Mouse (Mus musculus) spleen, adult 2 months (tissue): ENCODE results near the gene Hsd17b11. TPM values are rescaled to one million over a fixed set of nuclear protein-coding genes. Genes with fewer than 3 reads are reported as not detected.
"Not testable (repeated sequence)": the region's sequence is repeated elsewhere in the genome, so short reads cannot be mapped to it uniquely, and the experiment has no call there.

Source experiments
- DNase-seq, 2 experiments: peaks; one replicate each; pipeline versions ENCODE4 v3.0.0 to v3.0.0-alpha.2; 2012 to 2021; ENCODE audit warnings: low spot score in 2 of 2, low read depth in 1 of 2
- H3K27ac ChIP-seq: fragments of 200-500 bp; 2 replicates; pipeline ENCODE4 v1.5.1; 2012; ENCODE audit warnings: low read length, inconsistent platforms; ENCODE audit not compliant: insufficient read depth
- H3K27me3 ChIP-seq: fragments of 200-500 bp; 2 replicates; pipeline ENCODE4 v1.6.1; 2012; ENCODE audit warnings: mild to moderate bottlenecking, moderate library complexity, low read length, inconsistent platforms; ENCODE audit not compliant: control insufficient read depth, insufficient read depth
- H3K36me3 ChIP-seq: fragments of 200-500 bp; 2 replicates; pipeline ENCODE4 v1.6.1; 2012; ENCODE audit warnings: mild to moderate bottlenecking, low read length, inconsistent platforms; ENCODE audit not compliant: control insufficient read depth, insufficient read depth
- H3K4me1 ChIP-seq: fragments of 200-500 bp; 2 replicates; pipeline ENCODE4 v1.6.1; 2011; ENCODE audit warnings: inconsistent platforms; ENCODE audit not compliant: control insufficient read depth, insufficient read depth, insufficient read length
- H3K4me3 ChIP-seq: fragments of 200-500 bp; 2 replicates; pipeline ENCODE4 v1.5.1; 2011; ENCODE audit warnings: mild to moderate bottlenecking, inconsistent platforms; ENCODE audit not compliant: insufficient read depth, insufficient read length; ENCODE audit errors: extremely low read depth
- CTCF ChIP-seq: fragments of 200-500 bp; IDR thresholded peaks from 2 replicates; pipeline ENCODE4 v1.5.1; 2011; ENCODE audit warnings: mild to moderate bottlenecking, inconsistent platforms; ENCODE audit not compliant: insufficient read depth, insufficient read length, insufficient replicate concordance; ENCODE audit errors: extremely low read depth
- POLR2A ChIP-seq: fragments of 200-500 bp; IDR thresholded peaks from 2 replicates; pipeline ENCODE4 v1.6.1; 2011; ENCODE audit warnings: low read depth, low read length, inconsistent platforms
- WGBS: fragments of 180-500 bp; shearing (Covaris S2); methylation state at CpG from one replicate; pipeline ENCODE4 v1.1.7; 2018; 5-methylcytosine and 5-hydroxymethylcytosine counted together
- polyA plus RNA-seq: library from polyadenylated mRNA; depleted of rRNA; stranded (reverse); fragments of >200 nt; gene quantifications from 2 replicates; pipeline ENCODE4 v1.2.3, GENCODE M21; 2012

Gene Hsd17b11
- polyA plus RNA-seq, 1 experiment = 12.2 TPM

DNA sequence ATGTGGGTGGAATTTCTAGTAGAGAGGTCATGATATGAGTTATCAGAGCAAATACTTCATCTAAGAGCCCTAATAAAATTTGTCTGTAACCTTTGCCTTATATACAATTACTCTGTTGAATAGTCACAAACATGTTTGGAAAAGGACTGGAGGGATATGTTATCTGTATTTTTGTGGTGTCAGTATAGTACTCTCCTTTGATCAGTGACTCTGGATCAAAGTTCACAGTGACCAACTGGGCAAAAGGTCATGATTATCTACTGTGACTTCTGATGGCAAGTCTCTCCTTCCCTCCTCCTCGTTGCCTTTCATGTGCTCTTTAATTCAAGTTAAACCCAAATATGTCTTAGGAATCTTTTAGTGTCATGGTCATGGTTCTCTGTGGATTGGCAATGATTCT, 14.1 kb upstream of the Hsd17b11 start:
- no peak overlapping the region for H3K4me3 ChIP-seq
- WGBS = 71% methylated on average over 1 of the region's 1 CpGs
- no peaks in the 10 kb centered on the region for H3K4me1 ChIP-seq
- TF ChIP-seq CTCF (no peak), POLR2A (no peak)
- DNase-seq = no peak
- H3K27ac ChIP-seq = no peak overlapping the region
- H3K36me3 ChIP-seq = no peaks in the 10 kb centered on the region
- no peaks in the 10 kb centered on the region for H3K27me3 ChIP-seq

GRCm38 (mm10) chr5:104035066-104035465, 13.3 kb upstream of the Hsd17b11 start:
- TF ChIP-seq POLR2A (no peak), CTCF (no peak)
- Histone ChIP-seq H3K27ac (no peak overlapping the region), H3K27me3 (no peaks in the 10 kb centered on the region), H3K4me3 (no peak overlapping the region), H3K36me3 (no peaks in the 10 kb centered on the region), H3K4me1 (no peaks in the 10 kb centered on the region)
- no peak for DNase-seq

DNA sequence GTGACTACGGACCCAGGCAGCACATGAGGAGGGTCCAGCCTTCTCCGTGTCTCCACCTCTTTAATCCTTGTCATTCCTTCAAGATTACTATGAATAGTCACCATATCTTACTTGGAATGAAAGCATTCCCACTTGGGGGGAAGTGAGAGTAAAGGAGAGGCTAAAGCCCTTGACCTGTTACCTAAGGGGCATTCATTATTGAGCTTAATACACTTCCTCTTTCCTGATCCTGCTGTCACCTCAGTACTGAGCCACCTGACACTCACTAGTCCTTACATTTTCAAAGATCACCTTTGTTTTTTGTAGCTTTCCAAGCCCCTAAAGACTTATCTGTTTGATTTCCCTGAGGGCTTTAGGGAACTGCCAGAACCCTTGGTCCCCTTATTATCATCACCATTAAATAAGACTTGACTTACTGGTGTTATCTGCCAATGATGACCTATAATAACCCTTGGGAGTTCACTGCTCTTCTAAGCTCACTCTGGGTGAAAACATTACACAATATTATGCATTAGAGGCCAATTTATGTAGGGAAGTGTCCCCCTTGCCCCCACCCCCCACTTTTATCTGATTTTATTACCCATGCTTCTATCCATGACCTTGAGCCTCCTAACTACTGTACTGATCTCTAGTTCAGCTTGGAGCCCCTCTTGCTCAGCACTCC, 10.8 kb upstream of the Hsd17b11 start:
- no peak for DNase-seq
- no peaks in the 10 kb centered on the region for H3K27me3 ChIP-seq
- WGBS = 97% methylated on average over 2 of the region's 2 CpGs
- no peak overlapping the region for H3K4me3 ChIP-seq
- no peak overlapping the region for H3K27ac ChIP-seq
- no peaks in the 10 kb centered on the region for H3K4me1 ChIP-seq
- H3K36me3 ChIP-seq = no peaks in the 10 kb centered on the region
- no peak for TF ChIP-seq CTCF
- no peak for TF ChIP-seq POLR2A

GRCm38 (mm10) chr5:104025245-104025854, 3.6 kb upstream of the Hsd17b11 start:
- DNase-seq = no peak
- Histone ChIP-seq H3K27me3 (no peaks in the 10 kb centered on the region), H3K4me3 (no peak overlapping the region), H3K27ac (no peak overlapping the region), H3K36me3 (no peaks in the 10 kb centered on the region), H3K4me1 (peaks cover 12% of the 10 kb centered on the region)
- 41% methylated on average over 17 of the region's 17 CpGs for WGBS
- TF ChIP-seq CTCF = no peak
- TF ChIP-seq POLR2A = no peak

DNA sequence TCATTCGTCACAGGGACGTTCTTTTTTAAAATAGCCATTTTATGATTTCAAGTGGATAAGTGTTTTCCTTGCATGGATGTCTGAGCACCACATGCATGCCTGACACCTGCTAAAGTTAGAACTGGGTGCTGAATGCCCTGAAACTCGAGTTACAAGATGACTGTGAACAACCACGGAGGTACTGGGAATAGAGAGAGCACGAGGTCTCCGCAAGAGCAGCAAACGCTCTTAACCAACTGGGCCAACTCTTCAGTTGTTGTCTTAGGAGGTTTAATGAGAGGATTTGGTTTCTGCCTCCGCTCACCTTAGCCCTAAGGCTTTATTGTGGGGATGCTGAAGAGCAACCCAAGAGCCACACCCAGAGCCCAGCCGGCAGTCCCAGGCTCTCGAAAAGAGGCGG, 3.0 kb upstream of the Hsd17b11 start:
- Histone ChIP-seq H3K27me3 (no peaks in the 10 kb centered on the region), H3K4me3 (no peak overlapping the region), H3K27ac (no peak overlapping the region), H3K36me3 (no peaks in the 10 kb centered on the region), H3K4me1 (peaks cover 16% of the 10 kb centered on the region)
- DNase-seq = no peak
- 89% methylated on average over 11 of the region's 11 CpGs for WGBS
- no peak for TF ChIP-seq CTCF
- no peak for TF ChIP-seq POLR2A

DNA sequence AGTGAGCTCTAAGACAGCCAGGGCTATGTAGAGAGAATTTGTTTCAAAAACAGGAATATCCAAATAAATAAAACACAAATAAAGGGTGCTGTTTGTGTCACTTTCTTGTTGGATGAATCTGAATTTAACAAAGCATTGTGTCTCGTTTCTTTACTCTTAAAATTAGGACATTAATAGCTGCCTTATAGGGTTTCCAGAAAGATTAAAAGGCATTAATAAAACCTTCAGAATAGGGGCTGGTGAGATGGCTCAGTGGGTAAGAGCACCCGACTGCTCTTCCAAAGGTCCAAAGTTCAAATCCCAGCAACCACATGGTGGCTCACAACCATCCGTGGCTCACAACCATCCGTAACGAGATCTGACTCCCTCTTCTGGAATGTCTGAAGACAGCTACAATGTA, 2.5 kb upstream of the Hsd17b11 start:
- 89% methylated on average over 5 of the region's 5 CpGs for WGBS
- peaks cover 17% of the 10 kb centered on the region for H3K4me1 ChIP-seq
- H3K36me3 ChIP-seq, H3K27ac ChIP-seq, DNase-seq, H3K27me3 ChIP-seq, H3K4me3 ChIP-seq: not testable (repeated sequence)

DNA sequence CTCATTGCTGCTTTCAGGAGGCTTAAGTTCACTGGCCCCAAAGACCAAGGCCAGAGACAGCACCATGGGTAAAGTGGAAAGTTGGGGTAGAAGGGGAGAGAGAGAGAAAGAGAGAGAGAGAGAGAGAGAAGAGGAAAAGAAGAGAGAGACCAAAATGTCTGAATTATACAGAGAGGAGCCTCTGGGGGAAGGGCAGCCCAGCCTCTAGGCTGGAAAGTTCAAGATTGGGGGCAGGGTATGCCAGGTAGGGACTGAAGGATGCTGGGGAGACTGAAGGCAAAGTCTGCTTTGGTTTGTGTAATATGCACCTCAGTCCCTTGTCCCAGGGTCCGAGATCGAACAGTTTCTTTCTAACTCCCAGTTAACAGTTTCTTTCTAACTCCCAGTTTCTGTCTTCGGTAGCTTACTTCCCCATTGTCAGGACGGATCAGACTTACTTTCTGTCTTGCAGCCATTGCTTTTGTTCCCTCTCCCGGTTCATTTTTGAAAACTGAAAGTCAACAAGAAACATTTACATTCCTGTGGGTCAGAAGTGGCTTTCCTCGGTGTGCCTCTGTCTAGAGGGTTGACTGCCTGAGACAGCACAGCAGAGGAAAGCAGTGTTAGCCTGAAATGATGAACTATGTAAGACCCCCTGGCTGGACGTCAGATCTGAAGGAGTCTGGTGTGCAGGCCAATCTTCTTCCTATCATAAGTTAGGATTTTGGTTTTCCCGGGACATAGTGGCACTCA, 1.7 kb upstream of the Hsd17b11 start:
- TF ChIP-seq POLR2A = no peak
- TF ChIP-seq CTCF = no peak
- Histone ChIP-seq H3K4me3 (no peak overlapping the region; the same call in 1 of the 2 replicates), H3K27me3 (no peaks in the 10 kb centered on the region), H3K27ac (peak overlapping the region; percentile 36; the same call in 1 of the 2 replicates), H3K4me1 (peaks cover 17% of the 10 kb centered on the region), H3K36me3 (no peaks in the 10 kb centered on the region)
- DNase-seq = no peak
- 35% methylated on average over 8 of the region's 8 CpGs for WGBS
